Mouse (Mus musculus) kidney, adult 2 months (tissue): ENCODE results near the gene Shank2. TPM values are rescaled to one million over a fixed set of nuclear protein-coding genes. Genes with fewer than 3 reads are reported as not detected.

Experiments used
- DNase-seq: peaks from one replicate; pipeline ENCODE4 v3.0.0; 2021
- H3K27ac ChIP-seq: fragments of 200-500 bp; 2 replicates; pipeline ENCODE4 v1.5.1; 2012; ENCODE audit warnings: low read depth, low read length, control low read depth, inconsistent platforms; ENCODE audit not compliant: insufficient read depth
- H3K27me3 ChIP-seq: fragments of 200-500 bp; replicated peaks from 2 replicates; pipeline ENCODE4 v1.6.1; 2012; ENCODE audit warnings: mild to moderate bottlenecking, moderate library complexity, low read length, inconsistent platforms; ENCODE audit not compliant: control insufficient read depth, insufficient read depth
- H3K36me3 ChIP-seq: fragments of 200-500 bp; 2 replicates; pipeline ENCODE4 v1.6.1; 2012; ENCODE audit warnings: mild to moderate bottlenecking, moderate library complexity, low read length, inconsistent platforms; ENCODE audit not compliant: control insufficient read depth, insufficient read depth
- H3K4me1 ChIP-seq: fragments of 200-500 bp; 2 replicates; pipeline ENCODE4 v1.6.1; 2011; ENCODE audit warnings: low read length; ENCODE audit not compliant: control insufficient read depth, insufficient read depth
- H3K4me3 ChIP-seq: fragments of 200-500 bp; 2 replicates; pipeline ENCODE4 v1.5.1; 2011; ENCODE audit warnings: mild to moderate bottlenecking, low read depth, low read length, control low read depth; ENCODE audit not compliant: insufficient read depth
- CTCF ChIP-seq: fragments of 200-500 bp; conservative IDR thresholded peaks from 2 replicates; pipeline ENCODE4 v1.5.1; 2011; ENCODE audit warnings: low read depth, mild to moderate bottlenecking, control low read depth, low read length, moderate library complexity, mixed read lengths; ENCODE audit not compliant: insufficient read depth, insufficient read length
- POLR2A ChIP-seq: fragments of 200-500 bp; IDR thresholded peaks from one replicate; pipeline ENCODE4 v1.6.1; 2011; ENCODE audit warnings: low read depth, low read length, control low read depth
- whole genome bisulfite sequencing: fragments of 180-500 bp; shearing (Covaris S2); methylation state at CpG from one replicate; pipeline ENCODE4 v1.1.7; 2018; 5-methylcytosine and 5-hydroxymethylcytosine counted together
- polyA plus RNA-seq: library from polyadenylated mRNA; depleted of rRNA; stranded (reverse); fragments of >200 nt; gene quantifications from 2 replicates; pipeline ENCODE4 v1.2.3, GENCODE M21; 2012

Shank2 gene
- polyA plus RNA-seq, 1 experiment = 16.1 TPM

DNA sequence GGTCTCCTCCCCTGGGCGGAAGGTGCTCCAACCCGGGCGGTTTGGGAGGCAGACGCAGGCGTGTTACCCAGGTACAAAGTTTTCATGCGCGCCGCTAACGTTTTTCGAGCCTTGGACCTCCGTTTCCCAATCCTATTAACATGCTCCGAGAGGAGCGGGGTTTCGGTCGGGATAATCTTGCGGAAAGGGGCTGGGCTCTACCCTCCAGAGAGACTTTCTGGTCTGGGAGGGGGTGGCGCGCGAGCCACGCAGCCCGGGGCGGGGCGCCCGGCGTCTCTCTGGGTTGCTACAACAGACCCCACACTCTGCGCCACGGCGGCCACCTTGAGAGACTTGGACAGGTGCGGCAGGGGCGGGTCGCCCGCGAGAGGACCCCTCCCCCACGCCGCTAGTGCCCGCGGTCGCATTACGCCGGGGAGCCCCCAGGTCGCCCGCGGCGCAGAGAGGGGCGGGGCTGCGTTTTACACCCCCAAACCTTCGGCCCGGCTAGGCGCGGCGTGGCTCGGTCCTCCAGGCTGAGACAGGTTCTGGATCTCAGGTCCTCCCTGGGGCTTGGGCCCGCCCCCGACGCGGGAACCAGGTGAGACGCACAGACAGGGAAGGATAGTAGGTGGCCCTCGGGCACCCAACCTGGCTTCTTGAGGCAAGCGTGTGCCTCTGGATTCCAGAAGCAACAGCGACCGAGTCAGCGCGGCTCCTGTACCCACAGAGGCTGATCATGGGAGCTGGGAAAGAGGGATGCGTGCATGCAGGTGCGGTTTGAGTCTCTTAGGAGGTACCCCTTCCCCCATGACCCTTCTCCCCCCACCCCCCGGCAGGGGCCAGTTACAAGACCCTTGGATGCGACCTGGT is 23.7 kb upstream of the Shank2 start:
- no peaks in the 10 kb centered on the region for H3K27me3 ChIP-seq

DNA sequence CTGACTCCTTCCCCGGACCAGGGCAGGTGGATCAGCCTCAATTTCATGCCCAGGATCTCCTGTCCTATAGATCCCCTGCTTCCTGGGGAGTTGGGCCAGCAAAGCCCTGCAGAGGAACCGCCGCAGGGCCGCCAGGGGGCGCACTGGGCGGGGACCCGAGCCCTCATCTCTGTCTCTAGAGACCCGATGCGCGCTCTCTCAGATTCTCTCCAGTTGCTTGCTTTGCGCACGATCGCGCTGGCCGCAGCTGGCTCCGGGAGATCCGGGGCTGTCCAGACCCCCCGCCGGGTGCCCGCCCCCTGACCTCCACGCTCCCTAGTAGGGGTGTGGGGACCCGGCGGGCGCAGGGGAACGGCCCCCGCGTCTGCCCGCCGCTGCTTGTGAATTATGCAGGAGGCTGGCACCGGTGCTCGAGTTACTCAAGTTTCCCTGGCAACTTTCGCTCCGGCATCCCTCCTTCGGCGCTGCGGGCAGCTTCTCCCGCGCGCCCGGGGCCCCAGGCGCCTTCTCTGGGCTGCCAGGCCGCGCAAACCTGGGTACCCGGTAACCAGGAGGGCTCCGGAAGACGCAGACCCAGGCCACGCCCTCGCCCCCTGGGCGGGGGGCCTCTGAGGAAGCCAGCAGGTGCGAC is 22.9 kb upstream of the Shank2 start:
- DNase-seq = peak; percentile 90
- H3K27me3 ChIP-seq = no peaks in the 10 kb centered on the region
- peak overlapping the region; percentile 47 for H3K27ac ChIP-seq
- peak overlapping the region; percentile 51 for H3K4me3 ChIP-seq
- TF ChIP-seq CTCF (peak; percentile 64), POLR2A (no peak)
- H3K36me3 ChIP-seq = no peaks in the 10 kb centered on the region
- H3K4me1 ChIP-seq = peaks cover 26% of the 10 kb centered on the region
- under 1% methylated on average over 50 of the region's 50 CpGs for WGBS

More for the DNA sequence above, 23.7 kb upstream of the Shank2 start:
- under 1% methylated on average over 67 of the region's 67 CpGs for WGBS
- no peaks in the 10 kb centered on the region for H3K36me3 ChIP-seq
- peak overlapping the region; percentile 47 for H3K27ac ChIP-seq
- peak; percentile 75 for DNase-seq
- TF ChIP-seq CTCF (no peak), POLR2A (no peak)
- peaks cover 22% of the 10 kb centered on the region for H3K4me1 ChIP-seq
- peak overlapping the region; percentile 51 for H3K4me3 ChIP-seq

DNA sequence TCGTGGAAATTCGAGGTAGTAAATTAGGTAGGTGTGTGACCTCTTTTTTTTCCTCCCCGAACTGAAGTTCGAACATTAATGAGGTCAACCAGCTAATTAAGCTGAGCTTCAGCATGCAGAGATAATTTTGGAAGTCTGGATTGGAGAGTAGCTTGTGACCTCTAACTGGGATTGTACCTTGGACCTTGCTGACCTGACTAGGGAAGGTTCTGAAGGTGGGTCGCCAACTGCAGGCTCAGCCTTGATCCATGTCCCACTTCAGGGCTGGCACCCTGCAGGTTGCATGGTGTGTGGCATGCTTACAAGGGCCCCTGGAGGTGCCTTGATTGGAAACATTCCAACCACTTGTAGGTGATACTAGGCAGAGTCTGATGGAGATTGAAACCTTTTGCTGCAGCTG is 21.7 kb upstream of the Shank2 start:
- H3K27me3 ChIP-seq = no peaks in the 10 kb centered on the region
- 24% methylated on average over 5 of the region's 5 CpGs for WGBS
- peak; percentile 82 for DNase-seq
- peaks cover 31% of the 10 kb centered on the region for H3K4me1 ChIP-seq
- TF ChIP-seq CTCF (0 out of 2 replicates have a peak, but pooled peaks have one; percentile 11), POLR2A (no peak)
- H3K27ac ChIP-seq = peak overlapping the region; percentile 47
- no peaks in the 10 kb centered on the region for H3K36me3 ChIP-seq
- H3K4me3 ChIP-seq = peak overlapping the region; percentile 51

DNA sequence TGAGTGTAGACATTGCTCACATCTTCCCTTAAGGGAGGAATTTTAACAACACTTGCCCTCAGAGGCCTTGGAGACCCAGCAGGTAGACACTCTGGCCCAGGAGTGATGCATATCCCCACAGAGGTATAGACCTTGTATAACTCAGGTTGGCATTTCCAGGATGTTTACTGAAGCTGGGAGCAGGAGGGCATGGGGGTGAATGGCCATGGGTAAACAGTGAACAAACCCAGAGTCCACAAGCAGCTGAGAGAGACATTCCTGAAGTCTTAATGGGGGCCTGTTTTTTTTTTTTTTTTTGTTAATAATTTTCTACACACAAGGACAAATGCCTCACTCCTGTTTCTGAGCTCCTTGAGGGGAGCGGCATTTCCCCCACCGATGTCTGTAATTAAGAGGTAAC is 15.4 kb upstream of the Shank2 start:
- no peaks in the 10 kb centered on the region for H3K36me3 ChIP-seq
- no peak for TF ChIP-seq POLR2A
- peak overlapping the region; percentile 92 for H3K27ac ChIP-seq
- DNase-seq = peak; percentile 82
- no peaks in the 10 kb centered on the region for H3K27me3 ChIP-seq
- H3K4me1 ChIP-seq = peaks cover 35% of the 10 kb centered on the region
- 29% methylated on average over 2 of the region's 2 CpGs for WGBS
- no peak overlapping the region for H3K4me3 ChIP-seq

DNA sequence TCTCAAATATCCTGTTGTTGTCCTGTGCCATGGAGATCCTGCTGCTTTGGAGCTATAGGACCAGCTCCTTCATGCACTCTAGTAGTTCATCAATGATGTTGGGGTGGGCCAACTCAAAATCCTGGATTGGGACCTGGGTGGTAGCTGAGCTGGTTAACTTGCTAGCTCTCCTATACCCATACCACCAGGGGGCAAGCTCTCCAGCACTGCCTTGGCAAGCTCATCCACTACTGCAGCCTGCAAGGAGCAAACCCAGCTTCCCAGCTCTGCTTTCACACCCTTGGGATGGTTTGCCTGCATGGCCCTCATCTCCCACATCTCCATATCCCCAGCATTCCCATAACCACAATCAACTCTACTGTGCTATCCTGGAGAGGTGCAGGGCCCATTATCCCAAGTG is 10.6 kb upstream of the Shank2 start:
- Histone ChIP-seq H3K4me3 (no peak overlapping the region), H3K36me3 (no peaks in the 10 kb centered on the region), H3K27ac (no peak overlapping the region), H3K4me1 (peaks cover 8% of the 10 kb centered on the region), H3K27me3 (no peaks in the 10 kb centered on the region)
- peak; percentile 41; the same call in 1 of the 2 replicates for TF ChIP-seq CTCF
- TF ChIP-seq POLR2A = no peak
- DNase-seq = no peak

DNA sequence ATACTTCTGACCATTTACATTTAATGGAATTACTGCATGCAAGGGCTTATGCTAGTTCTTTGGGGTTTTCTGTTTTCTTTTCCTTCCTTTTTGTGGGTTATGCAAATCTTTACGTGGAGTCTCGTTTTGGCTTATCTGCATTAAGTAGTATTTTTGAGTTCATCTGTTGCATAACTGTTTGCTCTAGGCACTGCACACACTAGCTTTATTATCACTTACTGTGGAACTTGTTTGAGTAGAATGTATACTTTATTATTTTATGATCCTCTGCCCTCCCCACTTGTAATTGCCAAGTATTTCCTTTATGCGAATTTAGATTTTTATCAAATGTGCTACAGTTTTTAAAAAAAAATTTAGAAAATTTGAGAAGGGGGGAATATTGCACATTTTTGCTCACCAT is 2.7 kb upstream of the Shank2 start:
- no peak overlapping the region for H3K27ac ChIP-seq
- no peaks in the 10 kb centered on the region for H3K27me3 ChIP-seq
- H3K4me1 ChIP-seq = no peaks in the 10 kb centered on the region
- 78% methylated on average over 3 of the region's 3 CpGs for WGBS
- no peak for TF ChIP-seq CTCF
- no peak for TF ChIP-seq POLR2A
- H3K4me3 ChIP-seq = no peak overlapping the region
- DNase-seq = no peak
- H3K36me3 ChIP-seq = no peaks in the 10 kb centered on the region

DNA sequence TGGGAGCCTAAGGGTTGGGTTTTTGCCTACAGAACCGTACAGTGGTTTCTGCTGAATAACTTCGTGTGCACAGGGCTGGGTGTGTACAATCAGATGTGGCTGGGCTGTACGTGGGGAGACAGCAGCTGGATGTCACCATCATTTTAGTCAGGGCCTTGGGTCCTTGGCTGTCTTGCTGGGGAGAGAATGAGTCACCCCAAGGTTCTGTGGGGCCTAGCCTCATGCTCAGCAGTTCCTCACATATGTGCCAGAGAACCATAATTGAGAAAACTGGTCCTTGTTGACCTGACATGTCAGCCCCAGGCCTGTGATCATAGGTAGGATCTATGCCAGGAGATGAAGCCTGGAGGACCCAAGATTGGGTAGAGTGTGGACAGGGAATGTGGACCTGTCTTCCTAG is 1.7 kb downstream of the Shank2 start:
- H3K36me3 ChIP-seq = no peaks in the 10 kb centered on the region
- H3K27me3 ChIP-seq = no peaks in the 10 kb centered on the region
- no peak overlapping the region for H3K4me3 ChIP-seq
- no peak for TF ChIP-seq POLR2A
- no peak for TF ChIP-seq CTCF
- 86% methylated on average over 3 of the region's 3 CpGs for WGBS
- peaks cover 4% of the 10 kb centered on the region; the same call in 1 of the 2 replicates for H3K4me1 ChIP-seq
- no peak for DNase-seq
- H3K27ac ChIP-seq = no peak overlapping the region
